Mouse (Mus musculus) cerebellum, adult 2 months (tissue): ENCODE data around the gene Gpc1.

Source experiments
- CTCF ChIP-seq: fragments of 200-500 bp; IDR thresholded peaks from 2 replicates; pipeline ENCODE4 v1.5.1; 2011; ENCODE audit warnings: low read depth, mild to moderate bottlenecking, control low read depth, low read length, moderate library complexity, borderline replicate concordance; ENCODE audit not compliant: insufficient read depth
- POLR2A ChIP-seq: fragments of 200-500 bp; IDR thresholded peaks from 2 replicates; pipeline ENCODE4 v1.6.1; 2011; ENCODE audit warnings: low read length, control low read depth, borderline replicate concordance; ENCODE audit not compliant: insufficient read depth

DNA sequence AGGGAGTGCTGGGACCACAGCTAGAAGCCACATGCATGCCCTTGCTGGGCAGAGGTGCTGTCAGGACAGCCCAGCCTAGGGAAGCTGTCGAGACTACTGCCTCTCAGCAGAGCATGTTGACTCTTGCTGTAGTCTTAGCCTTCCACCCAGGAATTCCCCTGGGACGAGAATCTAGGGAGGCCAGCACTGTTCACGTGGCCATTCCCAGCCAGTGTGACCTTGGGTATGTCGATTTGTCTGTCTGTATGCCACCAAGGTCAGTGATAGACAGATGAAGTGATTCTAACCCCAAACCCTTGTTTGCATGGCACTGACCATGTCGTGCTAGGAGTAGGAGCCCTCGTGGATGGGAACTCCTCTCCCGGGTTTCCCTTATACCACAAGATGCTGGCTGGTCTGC, 14.4 kb downstream of the Gpc1 start:
- no peak for TF ChIP-seq CTCF
- TF ChIP-seq POLR2A: no peak
